Mouse (Mus musculus): ENCODE data around the gene Zfand2a.

GRCm38 (mm10) chr5:139521987-139522386, 37.6 kb upstream of the Zfand2a start:
- no peak for TF ChIP-seq CTCF (IDR thresholded peaks at IDR 0.05; ENCODE audit: control insufficient read depth, insufficient read depth, insufficient replicate concordance, low read depth, low read length)
- TF ChIP-seq POLR2A (IDR thresholded peaks at IDR 0.05; ENCODE audit: control insufficient read depth, low read depth, low read length), result no peak
